Mouse (Mus musculus) cerebellum, adult 2 months (tissue): ENCODE measurements at regions not wholly inside any gene's neighbourhood (a gene's known extent, or its start where the extent isn't known, plus 50 kb on each side); places are given as distances from the start of the nearest gene placed in this dataset.

Experiments used
- CTCF ChIP-seq: fragments of 200-500 bp; IDR thresholded peaks from 2 replicates; pipeline ENCODE4 v1.5.1; 2011; ENCODE audit warnings: low read depth, mild to moderate bottlenecking, control low read depth, low read length, moderate library complexity, borderline replicate concordance; ENCODE audit not compliant: insufficient read depth
- POLR2A ChIP-seq: fragments of 200-500 bp; IDR thresholded peaks from 2 replicates; pipeline ENCODE4 v1.6.1; 2011; ENCODE audit warnings: low read length, control low read depth, borderline replicate concordance; ENCODE audit not compliant: insufficient read depth

GRCm38 (mm10) chr4:53317453-53317824 is 122.8 kb upstream of the Slc44a1 start:
- no peak for TF ChIP-seq CTCF
- no peak for TF ChIP-seq POLR2A
